Mouse (Mus musculus): ENCODE measurements around the gene Zmiz1. TPM values are rescaled to one million over a fixed set of nuclear protein-coding genes. Genes with fewer than 3 reads are reported as not detected.

The Zmiz1 gene
- total and polyA plus RNA-seq, 3 experiments = 3.7 to 45.8 (median 11.1) TPM

DNA sequence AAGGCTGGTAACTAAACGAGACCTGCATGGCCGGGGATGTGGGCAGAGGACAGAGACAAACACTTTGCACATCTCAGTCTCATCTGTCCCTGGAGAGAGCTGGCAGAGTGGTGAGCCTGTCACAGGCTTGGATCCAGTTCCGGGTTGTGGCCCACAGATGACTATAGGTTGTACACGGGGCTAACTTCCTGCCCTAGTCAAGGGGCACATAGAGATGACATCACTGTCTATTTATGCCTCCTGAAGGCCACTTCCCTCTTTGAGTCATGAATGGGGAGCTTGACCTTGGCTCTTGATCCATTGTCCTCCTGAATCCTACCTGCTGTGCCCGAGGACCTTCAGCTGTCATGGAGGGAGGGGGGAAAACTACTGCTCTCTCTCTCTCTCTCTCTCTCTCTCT is 25.1 kb downstream of the Zmiz1 start (continued):
- 0 out of 2 replicates have a peak, but pooled peaks have one; percentile 40 for TF ChIP-seq KAT2A (IDR thresholded peaks at IDR 0.05; ENCODE audit: insufficient replicate concordance, low read length)
- TF ChIP-seq POLR2AphosphoS2 (IDR thresholded peaks at IDR 0.05; ENCODE audit: low read depth, low read length) = no peak
- no peak for TF ChIP-seq RAD21 (IDR thresholded peaks at IDR 0.05; ENCODE audit: low read depth, low read length)
- 0 out of 2 replicates have a peak, but pooled peaks have one; percentile 67 for TF ChIP-seq TBP (conservative IDR thresholded peaks at IDR 0.05; ENCODE audit: low read depth, low read length)
- no peak for TF ChIP-seq GABPA (IDR thresholded peaks at IDR 0.05; ENCODE audit: insufficient replicate concordance, low read depth, low read length)
- no peak for TF ChIP-seq CTCF (conservative IDR thresholded peaks at IDR 0.05 in 1 of 2, IDR thresholded peaks at IDR 0.05 in 1 of 2; ENCODE audit: low read depth in 2 of 2, low read length in 2 of 2)
- TF ChIP-seq ZMIZ1 (IDR thresholded peaks at IDR 0.05; ENCODE audit: low read depth, low read length) = no peak

DNA sequence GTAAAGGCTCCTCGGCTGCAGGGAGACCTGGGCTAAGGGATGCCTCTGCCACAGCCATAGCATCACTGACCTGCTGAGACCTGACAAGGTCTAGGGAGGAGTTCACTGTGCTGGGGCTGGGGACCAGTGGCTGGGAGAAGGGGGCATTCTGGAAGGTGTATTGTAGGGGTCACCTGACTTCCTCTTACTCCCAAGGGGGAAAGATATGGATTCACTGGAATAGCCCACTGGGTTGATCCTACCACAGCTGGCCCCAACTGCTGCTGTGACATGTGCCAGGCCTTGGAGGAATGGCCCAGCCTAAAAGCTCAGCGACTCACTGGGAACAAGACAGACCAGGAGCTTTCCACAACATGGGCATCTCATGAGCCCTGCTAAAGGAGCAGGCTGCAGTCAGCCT is 27.2 kb downstream of the Zmiz1 start:
- no peak overlapping the region for H3K9ac ChIP-seq (ENCODE audit: insufficient read depth, low read depth)
- peak overlapping the region in 1 of 3 experiments; percentile 10 for H3K4me3 ChIP-seq (replicated peaks in 1 of 3; ENCODE audit: low read depth in 2 of 3, low read length in 2 of 3, poor library complexity in 1 of 3)
- peaks cover 56% of the 10 kb centered on the region for H3K79me2 ChIP-seq (replicated peaks; ENCODE audit: control insufficient read depth, extremely low read depth, insufficient read depth, poor library complexity, severe bottlenecking)
- H3K4me1 ChIP-seq (ENCODE audit: control insufficient read depth in 1 of 2, insufficient read depth in 2 of 2) = peaks cover 60 to 99% of the 10 kb centered on the region in 2 experiments
- H3K36me3 ChIP-seq (replicated peaks in 1 of 2; ENCODE audit: control insufficient read depth in 1 of 2, insufficient read depth in 1 of 2, low read length in 1 of 2) = peaks cover 0 to 4% of the 10 kb centered on the region in 2 experiments
- no peak for DNase-seq (ENCODE audit: extremely low read depth)
- H3K9me3 ChIP-seq (replicated peaks; ENCODE audit: low read length) = no peaks in the 10 kb centered on the region
- H3K27me3 ChIP-seq (replicated peaks) = no peaks in the 10 kb centered on the region
- no peak overlapping the region for H3K4me2 ChIP-seq (ENCODE audit: insufficient read depth, low read depth, poor library complexity, severe bottlenecking)
- H3K27ac ChIP-seq (ENCODE audit: insufficient read depth, low read depth) = peak overlapping the region; percentile 100
- in situ Hi-C loops (cut with MboI; ENCODE audit: low pct_ligation_motif_present, low pct_unique_long_range_greater_than_20kb, low sequenced_read_pairs) (no loop called here), dilution Hi-C loops (cut with MboI; ENCODE audit: extremely low pct_ligation_motif_present, extremely low pct_unique_long_range_greater_than_20kb, low sequenced_read_pairs) (no loop called here)
- no peak for TF ChIP-seq USF2 (conservative IDR thresholded peaks at IDR 0.05; ENCODE audit: low read depth, low read length)

DNA sequence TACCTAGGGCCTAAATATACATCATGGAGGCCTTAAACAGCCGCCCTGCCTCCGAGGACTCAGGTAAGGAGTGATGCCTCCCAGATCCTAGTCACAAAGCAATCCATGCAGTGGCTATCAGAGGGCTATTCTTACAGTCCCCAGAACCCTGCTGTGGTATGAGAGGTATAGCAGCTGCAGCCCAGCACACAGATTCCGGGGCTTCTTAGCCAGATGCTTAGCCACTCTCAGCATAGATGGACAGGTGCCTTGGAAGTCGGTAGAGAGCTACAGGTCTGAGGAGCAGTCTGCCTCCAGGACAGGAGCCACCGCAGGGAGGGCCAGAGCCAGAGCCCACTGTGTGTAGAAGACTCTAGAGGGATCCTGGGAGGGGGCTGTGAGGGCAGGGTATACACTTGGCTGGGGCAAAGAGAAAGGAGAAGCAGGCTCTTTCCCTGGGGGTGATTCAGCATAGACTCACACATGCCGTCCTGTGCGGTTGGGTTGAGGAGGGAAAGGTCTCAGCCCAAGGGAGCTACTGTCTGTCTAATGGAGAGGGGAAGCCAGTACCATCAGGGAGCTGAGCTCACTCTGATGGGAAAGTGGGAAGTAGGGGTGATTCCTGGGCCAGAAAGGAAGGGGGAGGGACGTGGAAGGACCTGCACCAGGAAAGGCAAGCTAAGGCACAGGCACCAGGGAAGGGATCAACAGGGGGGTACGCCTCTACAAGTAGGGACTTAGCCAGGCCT is 27.9 kb downstream of the Zmiz1 start:
- no peaks in the 10 kb centered on the region for H3K9me3 ChIP-seq (replicated peaks; ENCODE audit: low read length)
- peaks cover 62 to 98% of the 10 kb centered on the region in 2 experiments for H3K4me1 ChIP-seq (ENCODE audit: control insufficient read depth in 1 of 2, insufficient read depth in 2 of 2)
- H3K27ac ChIP-seq (ENCODE audit: insufficient read depth, low read depth) = peak overlapping the region; percentile 100
- dilution Hi-C loops (cut with MboI; ENCODE audit: extremely low pct_ligation_motif_present, extremely low pct_unique_long_range_greater_than_20kb, low sequenced_read_pairs) = no loop called here
- H3K9ac ChIP-seq (ENCODE audit: insufficient read depth, low read depth) = peak overlapping the region; percentile 37
- TF ChIP-seq IRF4 (IDR thresholded peaks at IDR 0.05; ENCODE audit: low read depth, low read length) (0 out of 2 replicates have a peak, but pooled peaks have one; percentile 7), MXI1 (IDR thresholded peaks at IDR 0.05; ENCODE audit: low read depth, low read length) (no peak)
- no peak for DNase-seq (ENCODE audit: extremely low read depth)
- H3K4me3 ChIP-seq (replicated peaks in 1 of 3; ENCODE audit: low read depth in 2 of 3, low read length in 2 of 3, poor library complexity in 1 of 3) = peak overlapping the region in 1 of 3 experiments; percentile 42
- H3K4me2 ChIP-seq (ENCODE audit: insufficient read depth, low read depth, poor library complexity, severe bottlenecking) = peak overlapping the region; percentile 18; the same call in 1 of the 2 replicates
- peaks cover 0 to 4% of the 10 kb centered on the region in 2 experiments for H3K36me3 ChIP-seq (replicated peaks in 1 of 2; ENCODE audit: control insufficient read depth in 1 of 2, insufficient read depth in 1 of 2, low read length in 1 of 2)
- H3K79me2 ChIP-seq (replicated peaks; ENCODE audit: control insufficient read depth, extremely low read depth, insufficient read depth, poor library complexity, severe bottlenecking) = peaks cover 52% of the 10 kb centered on the region
- in situ Hi-C loops (cut with MboI; ENCODE audit: low pct_ligation_motif_present, low pct_unique_long_range_greater_than_20kb, low sequenced_read_pairs) = no loop called here
- no peaks in the 10 kb centered on the region for H3K27me3 ChIP-seq (replicated peaks)

Data from CH12.LX (cell line).